Mouse (Mus musculus) hindbrain, embryonic 16.5 days (tissue): ENCODE results near the gene Mypn. TPM values are rescaled to one million over a fixed set of nuclear protein-coding genes. Genes with fewer than 3 reads are reported as not detected.

Experiments used
- ATAC-seq: fragments of 200-750 bp; cut with Nextera tagmentation; 2 replicates; pipeline ENCODE4 v1.8.0; 2017; ENCODE audit warnings: moderate TSS enrichment, moderate library complexity
- H3K27ac ChIP-seq: fragments of 300-500 bp; sonication (generic); 2 replicates; pipeline ENCODE4 v1.5.1; 2014; ENCODE audit warnings: low read depth, mild to moderate bottlenecking, control low read depth, low read length, moderate library complexity
- H3K27me3 ChIP-seq: fragments of 300-500 bp; sonication (generic); replicated peaks from 2 replicates; pipeline ENCODE4 v1.6.1; 2014; ENCODE audit warnings: low read length; ENCODE audit not compliant: control insufficient read depth, insufficient read depth
- H3K36me3 ChIP-seq: fragments of 300-500 bp; sonication (generic); 2 replicates; pipeline ENCODE4 v1.6.1; 2014; ENCODE audit warnings: mild to moderate bottlenecking, low read length, moderate library complexity, mixed read lengths; ENCODE audit not compliant: control insufficient read depth, insufficient read depth
- H3K4me1 ChIP-seq: fragments of 300-500 bp; sonication (generic); 2 replicates; pipeline ENCODE4 v1.6.1; 2014; ENCODE audit warnings: low read depth, low read length; ENCODE audit not compliant: control insufficient read depth, insufficient read depth
- H3K4me2 ChIP-seq: fragments of 300-500 bp; sonication (generic); 2 replicates; pipeline ENCODE4 v1.6.1; 2014; ENCODE audit warnings: mild to moderate bottlenecking, low read length, control low read depth, moderate library complexity
- H3K4me3 ChIP-seq: fragments of 300-500 bp; sonication (generic); 2 replicates; pipeline ENCODE4 v1.5.1; 2014; ENCODE audit warnings: mild to moderate bottlenecking, low read length, control low read depth, moderate library complexity
- H3K9ac ChIP-seq: fragments of 300-500 bp; sonication (generic); 2 replicates; pipeline ENCODE4 v1.6.1; 2014; ENCODE audit warnings: low read depth, mild to moderate bottlenecking, control low read depth, low read length, moderate library complexity
- H3K9me3 ChIP-seq: fragments of 300-500 bp; sonication (generic); 2 replicates; pipeline ENCODE4 v1.6.1; 2014; ENCODE audit warnings: mild to moderate bottlenecking, low read length, moderate library complexity; ENCODE audit not compliant: control insufficient read depth
- whole genome bisulfite sequencing: fragments of 180-500 bp; shearing (Covaris S2); extraction: QIAGEN DNeasy Blood & Tissue Kit; methylation state at CpG from one replicate; pipeline ENCODE4 v1.1.7; 2014; 5-methylcytosine and 5-hydroxymethylcytosine counted together
- polyA plus RNA-seq: library from polyadenylated mRNA; unstranded; fragments of >200 nt; fragmentation: Nextera tagmentation; extraction: Ambion mirVana; gene quantifications from 2 replicates; pipeline ENCODE4 v1.2.1, GENCODE M21; 2015

Gene Mypn
- 1.0 and 1.3 TPM in 2 replicates for polyA plus RNA-seq

DNA sequence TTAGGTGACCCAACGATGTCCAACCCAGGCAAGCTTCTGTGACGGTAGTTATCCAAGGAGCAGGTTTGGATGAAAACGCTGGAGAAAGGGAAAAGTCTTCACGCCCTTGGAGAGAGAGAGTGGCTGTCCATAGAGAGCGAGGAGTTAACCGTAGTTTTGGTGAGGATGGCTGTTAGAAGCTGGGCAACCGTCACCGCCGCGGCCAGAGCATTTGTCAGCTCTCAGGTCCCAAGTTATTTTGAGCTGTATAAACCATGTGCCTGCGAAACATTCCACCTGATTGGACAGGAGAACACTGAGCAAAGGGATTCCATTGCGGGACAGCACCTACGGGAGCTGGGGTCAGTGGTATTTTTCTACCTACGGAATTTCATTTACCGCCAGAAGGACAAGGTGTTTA is at the start of gene Mypn:
Mypn (minus strand) TSS at position 225 of the 400 bp plus-strand sequence.
- 89% methylated on average over 15 of the region's 15 CpGs for WGBS
- Histone ChIP-seq H3K36me3 (no peaks in the 10 kb centered on the region), H3K9me3 (no peaks in the 10 kb centered on the region), H3K4me1 (no peaks in the 10 kb centered on the region), H3K27ac (no peak within 1 kb of the TSS), H3K9ac (no peak within 1 kb of the TSS), H3K4me3 (no peak within 1 kb of the TSS), H3K4me2 (no peak within 1 kb of the TSS), H3K27me3 (no peaks in the 10 kb centered on the region)
- ATAC-seq, result no peak

DNA sequence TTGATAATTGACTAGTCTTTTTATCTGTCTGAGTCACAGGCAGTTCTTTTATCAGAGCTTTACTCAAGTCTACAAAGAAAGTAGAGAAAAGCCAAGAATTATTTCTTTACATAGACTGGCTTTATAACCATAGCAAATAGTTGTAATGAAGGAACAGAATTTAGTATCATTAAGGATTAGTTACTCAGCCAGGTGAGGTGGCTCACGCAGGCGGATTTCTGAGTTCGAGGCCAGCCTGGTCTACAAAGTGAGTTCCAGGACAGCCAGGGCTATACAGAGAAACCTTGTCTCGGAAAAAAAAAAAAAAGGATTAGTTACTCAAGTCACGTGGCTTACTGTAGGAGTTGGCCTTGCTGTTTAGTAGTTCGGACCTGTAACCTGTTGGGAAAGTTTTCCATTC is 44.7 kb upstream of the Mypn start:
- Histone ChIP-seq H3K4me2 (no peak overlapping the region), H3K9me3 (no peaks in the 10 kb centered on the region), H3K9ac (no peak overlapping the region), H3K36me3 (no peaks in the 10 kb centered on the region), H3K4me1 (peaks cover 12% of the 10 kb centered on the region), H3K4me3 (no peak overlapping the region), H3K27me3 (no peaks in the 10 kb centered on the region), H3K27ac (no peak overlapping the region)
- ATAC-seq, result no peak
- 95% methylated on average over 6 of the region's 6 CpGs for WGBS

DNA sequence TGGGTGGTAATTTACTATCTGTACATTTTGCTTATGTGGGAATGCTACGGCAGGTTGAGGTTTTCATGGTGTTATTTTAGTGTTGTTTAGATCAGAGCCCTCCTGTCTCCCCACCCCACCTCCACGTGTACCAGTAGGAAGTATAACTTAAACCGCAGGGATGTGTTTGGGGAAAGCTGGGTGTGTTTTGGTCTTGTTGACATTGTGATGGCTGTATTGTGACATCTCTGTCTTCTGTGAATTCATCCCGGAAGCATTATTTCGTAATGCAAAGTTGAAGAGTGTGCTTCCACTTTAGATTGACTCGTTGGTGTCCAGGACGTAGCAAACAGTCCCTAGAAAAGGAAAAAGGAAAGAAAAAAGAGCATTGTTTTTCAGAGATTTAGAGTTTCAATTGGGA is 43.7 kb upstream of the Mypn start:
- Histone ChIP-seq H3K27ac (no peak overlapping the region), H3K4me1 (peaks cover 16% of the 10 kb centered on the region), H3K4me3 (no peak overlapping the region), H3K27me3 (no peaks in the 10 kb centered on the region), H3K4me2 (no peak overlapping the region), H3K9me3 (no peaks in the 10 kb centered on the region), H3K36me3 (no peaks in the 10 kb centered on the region), H3K9ac (no peak overlapping the region)
- no peak for ATAC-seq
- WGBS, result 88% methylated on average over 7 of the region's 7 CpGs

DNA sequence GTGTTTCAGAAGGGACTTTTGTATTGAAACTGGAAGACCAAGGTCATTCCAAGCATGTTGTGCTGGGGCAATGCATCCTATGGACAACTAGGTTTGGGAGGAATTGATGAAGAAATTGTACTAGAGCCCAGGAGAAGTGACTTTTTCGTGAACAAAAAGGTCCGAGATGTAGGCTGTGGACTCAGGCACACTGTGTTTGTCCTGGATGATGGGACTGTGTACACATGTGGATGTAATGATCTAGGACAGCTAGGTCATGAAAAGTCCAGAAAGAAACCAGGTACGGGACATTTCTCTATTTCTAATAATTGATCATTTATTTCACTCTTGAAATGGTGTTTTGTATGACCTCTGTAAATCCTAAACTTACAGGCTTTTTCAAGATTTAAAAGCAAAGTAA is 42.1 kb upstream of the Mypn start:
- 94% methylated on average over 3 of the region's 3 CpGs for WGBS
- Histone ChIP-seq H3K27ac (no peak overlapping the region), H3K9ac (no peak overlapping the region), H3K9me3 (no peaks in the 10 kb centered on the region), H3K4me1 (peaks cover 20% of the 10 kb centered on the region), H3K27me3 (no peaks in the 10 kb centered on the region), H3K4me3 (no peak overlapping the region), H3K4me2 (no peak overlapping the region; the same call in 1 of the 2 replicates), H3K36me3 (no peaks in the 10 kb centered on the region)
- ATAC-seq, result no peak

DNA sequence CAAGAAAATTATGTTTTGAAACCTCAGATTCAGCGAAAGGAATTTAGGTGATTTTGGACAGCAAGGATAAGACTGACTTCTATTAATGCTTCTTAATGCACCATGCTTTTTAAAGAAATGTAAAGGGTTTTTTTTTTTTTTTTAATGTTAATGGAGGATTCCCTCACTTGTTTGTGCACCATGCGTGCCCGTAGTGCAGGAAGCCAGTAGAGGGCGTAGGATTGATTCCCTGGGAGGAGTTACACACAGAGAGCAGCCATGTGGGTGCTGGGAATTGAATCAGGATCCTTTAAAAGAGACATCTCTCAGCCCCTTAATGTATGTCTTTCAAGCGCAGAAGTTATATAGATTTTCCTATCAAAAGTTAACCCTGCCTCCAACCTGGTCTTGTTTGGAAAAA is 41.0 kb upstream of the Mypn start:
- no peak for ATAC-seq
- Histone ChIP-seq H3K9me3 (no peaks in the 10 kb centered on the region), H3K27me3 (no peaks in the 10 kb centered on the region), H3K4me2 (peak overlapping the region; percentile 74), H3K4me3 (peak overlapping the region; percentile 99), H3K9ac (no peak overlapping the region), H3K4me1 (peaks cover 20% of the 10 kb centered on the region), H3K36me3 (no peaks in the 10 kb centered on the region), H3K27ac (no peak overlapping the region)
- WGBS, result 12% methylated on average over 5 of the region's 5 CpGs

DNA sequence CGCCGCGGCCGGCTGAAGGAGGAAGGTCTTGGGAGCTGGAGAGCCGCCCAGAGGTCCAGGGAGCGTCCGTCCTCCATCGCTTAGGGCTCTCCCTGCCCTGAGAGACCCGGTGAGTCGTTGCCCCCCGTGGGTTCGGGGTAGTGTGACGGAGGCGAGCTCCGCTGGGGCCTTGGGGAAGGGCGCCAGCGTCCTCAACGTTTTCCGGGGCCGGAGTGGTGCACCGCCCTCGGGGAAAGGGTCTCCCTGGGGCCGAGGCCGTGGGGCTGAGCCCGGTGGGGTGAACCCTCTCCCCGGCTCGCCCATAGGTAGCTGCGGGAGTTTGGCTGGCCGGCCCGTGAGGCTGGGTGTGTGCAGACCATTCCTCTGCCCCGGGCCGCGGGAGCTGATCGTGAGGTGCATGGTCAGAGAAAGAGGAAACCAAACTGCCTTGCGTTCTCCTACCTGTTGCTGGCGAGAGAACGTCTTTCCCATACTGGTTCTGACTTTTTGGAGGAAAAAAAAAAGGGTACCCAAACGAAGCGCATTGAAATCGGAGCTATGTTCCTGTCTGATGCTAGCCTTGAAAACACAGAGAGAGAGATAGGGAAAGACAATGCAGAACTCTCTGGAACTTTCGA is 40.4 kb upstream of the Mypn start:
- ATAC-seq, result peak; percentile 82
- peak overlapping the region; percentile 96 for H3K27ac ChIP-seq
- peak overlapping the region; percentile 99 for H3K4me3 ChIP-seq
- under 1% methylated on average over 36 of the region's 41 CpGs for WGBS
- H3K36me3 ChIP-seq, result no peaks in the 10 kb centered on the region
- H3K4me2 ChIP-seq, result peak overlapping the region; percentile 74
- H3K4me1 ChIP-seq, result peaks cover 20% of the 10 kb centered on the region
- H3K9ac ChIP-seq, result peak overlapping the region; percentile 94
- H3K27me3 ChIP-seq, result no peaks in the 10 kb centered on the region
- no peaks in the 10 kb centered on the region for H3K9me3 ChIP-seq

DNA sequence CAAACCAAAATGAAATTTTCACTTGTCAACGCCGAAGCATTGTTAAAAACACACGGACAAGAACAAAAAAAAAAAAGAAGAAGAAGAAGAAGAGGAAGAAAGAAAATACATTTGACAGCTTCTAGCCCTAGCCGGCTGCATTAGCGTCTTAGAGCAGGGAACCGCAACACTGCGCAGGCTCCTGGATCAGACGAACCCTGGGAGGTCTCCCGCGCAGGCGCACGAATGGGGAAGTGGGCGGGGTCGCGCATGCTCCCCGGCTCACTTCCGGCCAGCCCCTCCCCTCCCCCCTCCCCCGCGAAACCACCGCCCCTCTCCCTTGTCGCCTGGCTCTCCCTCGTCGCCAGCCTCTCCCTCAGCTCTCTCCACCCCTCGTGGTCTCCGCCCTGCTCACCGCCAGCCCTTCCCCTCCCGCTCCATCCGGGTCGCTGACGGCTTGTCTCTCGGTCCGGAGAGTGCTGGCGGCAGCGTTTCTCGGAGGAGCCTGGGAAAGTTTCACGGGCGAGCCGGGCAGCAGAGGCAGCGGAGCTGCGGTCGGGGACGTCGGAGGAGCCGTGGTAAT is 39.8 kb upstream of the Mypn start, which contains the start of gene Herc4:
Herc4 (plus strand) TSS at position 318 of the 562 bp plus-strand sequence.
- WGBS, result under 1% methylated on average over 34 of the region's 44 CpGs
- Histone ChIP-seq H3K9me3 (no peaks in the 10 kb centered on the region), H3K4me2 (peak within 1 kb of the TSS; percentile 74), H3K27me3 (no peaks in the 10 kb centered on the region), H3K4me3 (peak within 1 kb of the TSS; percentile 99), H3K9ac (peak within 1 kb of the TSS; percentile 94), H3K4me1 (peaks cover 20% of the 10 kb centered on the region), H3K27ac (peak within 1 kb of the TSS; percentile 96), H3K36me3 (no peaks in the 10 kb centered on the region)
- peak; percentile 99 for ATAC-seq

DNA sequence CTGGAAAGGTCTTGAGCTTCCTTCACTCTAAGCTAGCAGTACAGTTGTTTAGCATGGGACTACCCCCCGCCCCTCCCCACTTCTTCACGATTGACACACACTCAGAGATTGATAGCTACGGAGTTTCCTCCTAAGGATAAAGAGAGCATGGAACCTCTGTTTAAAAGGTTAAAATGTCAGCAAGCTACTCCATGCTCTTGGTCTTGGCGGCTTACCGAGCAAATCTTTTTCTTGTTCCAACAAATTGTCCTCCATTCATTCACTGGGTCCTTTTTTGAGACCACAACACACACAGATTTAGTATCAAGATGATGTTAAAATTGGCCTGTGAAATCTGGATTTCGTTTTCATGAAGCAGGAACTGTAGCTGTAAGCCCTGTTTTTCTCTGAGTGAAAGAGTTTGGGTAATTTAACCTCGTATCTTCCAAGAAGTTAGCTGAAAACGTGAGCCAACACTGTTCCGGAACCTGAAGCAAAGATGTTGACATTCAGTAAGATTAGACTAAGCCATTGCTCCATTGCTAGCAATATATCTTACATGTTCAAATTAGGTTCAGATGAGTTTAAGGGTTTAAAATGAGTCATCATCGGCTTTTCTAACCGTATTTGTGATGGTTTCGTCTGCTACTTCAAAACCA is 39.2 kb upstream of the Mypn start:
- Histone ChIP-seq H3K27me3 (no peaks in the 10 kb centered on the region), H3K4me2 (peak overlapping the region; percentile 59), H3K9me3 (no peaks in the 10 kb centered on the region), H3K36me3 (no peaks in the 10 kb centered on the region), H3K4me3 (peak overlapping the region; percentile 99), H3K27ac (no peak overlapping the region), H3K9ac (peak overlapping the region; percentile 94), H3K4me1 (peaks cover 20% of the 10 kb centered on the region)
- ATAC-seq, result no peak
- 25% methylated on average over 12 of the region's 12 CpGs for WGBS

DNA sequence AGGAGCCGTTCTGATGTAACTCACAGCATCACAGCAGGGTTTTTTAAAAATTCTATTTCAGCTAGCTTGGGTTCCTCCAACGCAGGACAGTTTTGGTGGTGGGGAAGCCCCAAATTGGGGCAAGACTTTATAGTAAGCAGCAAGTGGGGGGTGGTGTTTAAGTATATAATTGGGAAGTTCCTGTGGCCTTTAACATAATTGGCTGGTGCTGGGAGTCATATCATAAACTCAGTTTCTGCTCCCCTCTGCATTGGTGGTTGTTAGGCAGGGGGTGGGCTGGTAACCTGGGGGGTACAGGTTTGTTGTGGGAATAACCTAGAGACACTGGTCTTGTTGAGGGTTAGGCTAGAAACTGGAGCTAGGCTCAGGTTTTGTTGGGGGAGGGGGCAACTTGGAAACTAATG is 37.1 kb upstream of the Mypn start:
- ATAC-seq, result no peak
- Histone ChIP-seq H3K9ac (no peak overlapping the region), H3K27me3 (no peaks in the 10 kb centered on the region), H3K4me2 (no peak overlapping the region), H3K27ac (no peak overlapping the region), H3K4me3 (no peak overlapping the region), H3K9me3 (no peaks in the 10 kb centered on the region), H3K36me3 (no peaks in the 10 kb centered on the region), H3K4me1 (peaks cover 20% of the 10 kb centered on the region)
- 70% methylated on average over 2 of the region's 2 CpGs for WGBS
